Mouse (Mus musculus): Measurements from ENCODE around the gene Olfr564.

The Olfr564 gene

DNA sequence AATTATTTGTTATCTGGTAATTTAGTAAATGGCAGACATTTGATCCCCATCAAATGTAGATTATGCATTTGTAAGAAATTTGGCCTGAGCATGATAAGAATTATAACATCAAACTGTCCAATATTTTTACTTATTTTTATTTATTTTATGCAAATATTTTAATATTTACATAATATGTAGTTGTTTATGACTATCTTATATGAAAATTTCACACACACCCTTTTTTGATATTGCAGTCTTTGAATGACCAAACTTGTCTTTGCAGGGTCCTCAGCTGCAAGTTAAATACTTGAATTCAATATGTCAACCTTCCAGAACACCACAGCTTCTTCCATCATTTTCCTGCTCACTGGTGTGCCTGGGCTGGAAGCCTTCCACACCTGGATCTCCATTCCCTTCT lies at the start of gene Olfr564:
Gene Olfr564 (plus strand): TSS at position 301 of the 400 bp plus-strand sequence.
- no peak for DNase-seq (ENCODE audit: low spot score)

DNA sequence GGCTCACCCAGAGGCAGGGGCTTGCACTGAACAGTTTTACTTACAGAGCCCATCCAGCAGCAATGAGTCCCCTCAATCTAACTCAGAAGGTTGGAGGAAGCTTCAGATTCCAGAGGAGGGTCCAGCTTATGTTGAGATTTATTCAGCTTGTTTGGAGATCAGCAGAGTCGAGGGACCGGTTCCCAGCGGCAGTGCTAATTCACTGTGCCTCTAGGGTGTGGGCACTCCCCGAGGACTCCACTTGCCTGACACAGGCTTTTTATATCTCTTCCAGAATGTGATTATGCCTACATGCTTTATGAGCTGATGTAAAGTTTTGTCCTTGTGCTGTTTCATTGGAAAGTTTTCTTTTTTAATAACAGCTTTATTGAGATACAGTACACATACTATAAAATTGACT lies 44.0 kb upstream of the Olfr564 start, which contains the start of the genes Olfr560 and Olfr78:
Gene Olfr560 (minus strand): TSS at position 101 of the 400 bp plus-strand sequence.
Gene Olfr78 (minus strand): TSS at position 206 of the 400 bp plus-strand sequence.
- no peak for DNase-seq (ENCODE audit: low spot score)

DNA sequence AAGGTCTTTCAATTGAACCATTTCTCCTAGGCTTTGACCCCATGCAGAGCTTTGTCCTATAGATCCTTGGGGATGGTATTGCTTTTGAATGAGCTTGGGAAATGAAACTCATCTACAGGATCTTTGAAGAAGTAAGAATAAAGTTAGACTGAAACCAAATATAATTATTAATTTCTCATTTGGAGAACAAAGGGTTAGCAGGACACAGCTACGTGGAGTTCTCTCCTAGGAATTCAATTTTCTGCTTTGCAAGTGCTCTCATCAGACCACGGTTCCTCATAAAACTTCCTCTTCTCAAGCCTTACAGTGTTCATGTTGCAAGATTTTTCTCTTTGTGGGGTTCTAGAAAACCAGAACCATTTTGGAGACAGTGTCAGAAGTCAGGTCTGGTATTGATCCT lies 32.4 kb upstream of the Olfr564 start, which contains the start of gene Olfr561:
Gene Olfr561 (plus strand): TSS at position 301 of the 400 bp plus-strand sequence.
- no peak for DNase-seq (ENCODE audit: low spot score)

All from ovary, postnatal 14 days (tissue).